Mouse (Mus musculus): ENCODE measurements at regions not wholly inside any gene's neighbourhood (a gene's known extent, or its start where the extent isn't known, plus 50 kb on each side); places are given as distances from the start of the nearest gene placed in this dataset.

- Histone ChIP-seq H3K9ac (replicated peaks) (no peak overlapping the region), H3K27ac (no peak overlapping the region), H3K27me3 (no peaks in the 10 kb centered on the region), H3K4me2 (replicated peaks) (no peak overlapping the region), H3K36me3 (no peaks in the 10 kb centered on the region), H3K9me3 (no peaks in the 10 kb centered on the region), H3K4me1 (replicated peaks) (no peaks in the 10 kb centered on the region), H3K4me3 (replicated peaks) (no peak overlapping the region)
- 27% methylated on average over 7 of the region's 7 CpGs for WGBS
- ATAC-seq: 0 out of 2 replicates have a peak, but pooled peaks have one; percentile 83
These were observed 364.9 kb upstream of the Fmr1 start for GRCm38 (mm10) chrX:68313486-68313885.
